Mouse (Mus musculus): ENCODE results near the gene Gm20518.
A peak's percentile ranks its signal among the peaks of the same experiment; 100 is the strongest.

Gm20518 gene

DNA sequence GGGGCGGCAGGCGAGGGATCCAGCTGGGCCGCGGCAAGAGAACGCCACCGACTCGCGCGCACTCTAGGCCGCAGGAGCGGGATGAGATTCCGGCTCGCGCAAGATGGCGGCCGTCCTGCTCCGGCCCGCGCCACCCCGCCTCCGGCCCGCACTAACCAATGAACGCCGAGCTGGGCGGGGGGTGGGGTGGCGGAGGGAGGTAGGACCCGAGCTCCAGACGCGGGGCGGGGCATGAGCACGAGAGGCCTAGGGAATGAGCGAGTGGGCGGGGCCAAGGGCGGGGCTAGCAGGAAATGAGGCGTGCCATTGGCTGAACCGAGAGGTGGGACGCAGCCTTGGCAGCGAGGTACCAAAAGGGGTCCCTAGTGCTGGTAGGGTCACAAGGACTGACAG, at the start of gene Gm20518:
Gene Gm20518 (minus strand): TSS at position 105 of the 393 bp plus-strand sequence.
- DNase-seq (ENCODE audit: low spot score): peak; percentile 100

DNA sequence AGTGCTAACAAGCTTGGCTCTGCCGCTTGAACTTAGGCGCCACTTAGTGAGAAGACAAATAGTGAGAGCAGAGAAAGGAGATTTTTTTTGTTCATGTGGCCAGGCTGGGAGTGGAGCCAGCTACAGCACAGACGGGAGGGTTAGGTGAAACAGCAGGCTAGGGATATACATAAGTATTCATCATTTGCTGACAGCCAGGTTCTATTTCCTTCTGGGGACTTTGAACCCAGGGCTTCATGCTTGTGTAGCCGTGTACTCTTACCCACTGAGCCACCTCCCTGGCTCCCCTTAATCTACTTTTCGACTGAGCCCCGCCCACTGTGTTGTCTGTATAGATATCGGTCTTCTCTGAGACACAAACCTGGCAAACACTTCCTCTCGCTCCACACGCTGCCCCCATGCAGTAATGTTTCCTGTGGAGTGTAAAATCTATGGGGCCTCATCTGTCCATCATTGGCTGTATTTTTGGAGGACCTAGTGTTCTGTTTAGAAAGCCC, 47.8 kb upstream of the Gm20518 start:
- DNase-seq (ENCODE audit: low spot score): no peak

DNA sequence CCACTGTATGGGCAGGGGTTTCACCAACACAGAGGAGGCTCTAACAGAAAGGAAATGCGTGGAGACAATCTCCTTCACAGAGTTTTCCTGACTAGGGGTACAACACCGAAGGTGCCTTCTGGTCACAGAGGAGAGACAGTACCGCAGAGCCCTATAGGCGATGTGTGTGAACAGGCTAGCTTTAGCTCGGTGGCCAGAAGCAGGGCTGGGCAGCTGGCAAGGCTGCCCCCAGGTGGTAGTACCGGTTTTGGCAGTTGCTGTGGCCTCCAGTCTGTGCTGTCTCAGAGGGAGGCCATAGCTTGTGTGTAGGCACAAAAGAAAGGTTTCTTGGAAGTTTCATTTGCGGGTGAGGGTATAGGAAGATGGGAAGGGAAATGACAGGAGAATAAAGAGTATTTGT, 47.4 kb upstream of the Gm20518 start:
- DNase-seq (ENCODE audit: low spot score): peak; percentile 84

DNA sequence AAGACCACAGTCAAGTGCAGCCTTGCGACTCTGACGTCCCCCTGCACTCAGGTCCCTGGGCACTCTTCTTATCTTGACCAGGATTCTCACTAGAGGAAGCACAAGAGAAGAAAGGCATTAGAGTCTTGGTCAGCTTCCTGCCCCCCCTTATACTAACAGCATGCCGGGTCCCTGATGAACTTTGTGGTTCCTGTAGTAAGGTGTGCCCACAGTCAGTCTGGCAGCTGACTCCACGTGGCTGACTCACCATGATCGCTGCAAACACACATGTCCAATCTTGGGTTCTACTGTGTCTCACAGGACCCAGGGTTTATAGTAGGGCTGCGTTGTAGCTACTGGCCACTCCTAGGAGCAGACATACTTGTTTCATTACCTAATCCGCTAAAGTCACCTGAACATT, 46.7 kb upstream of the Gm20518 start:
- DNase-seq (ENCODE audit: low spot score): no peak

DNA sequence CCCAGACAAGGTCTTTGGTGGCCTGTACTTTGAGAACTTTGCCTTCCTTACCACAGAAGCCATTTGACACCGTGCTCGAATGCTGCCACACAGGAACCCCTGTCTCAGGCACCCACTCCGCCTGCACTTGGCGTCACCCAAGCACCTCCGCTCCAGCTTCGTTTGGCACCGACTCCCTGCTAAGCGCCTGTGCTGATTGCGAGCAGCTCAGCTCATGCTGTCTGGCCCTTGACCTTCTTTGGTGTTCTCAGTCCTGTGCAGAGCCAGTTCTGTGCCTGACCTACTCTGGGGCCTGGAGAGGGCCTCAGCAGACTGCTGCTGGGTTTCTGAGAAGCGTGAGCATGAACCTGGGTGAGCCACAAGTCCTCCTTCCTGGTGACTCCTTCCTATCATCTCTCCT, 45.3 kb upstream of the Gm20518 start:
- no peak for DNase-seq (ENCODE audit: low spot score)

DNA sequence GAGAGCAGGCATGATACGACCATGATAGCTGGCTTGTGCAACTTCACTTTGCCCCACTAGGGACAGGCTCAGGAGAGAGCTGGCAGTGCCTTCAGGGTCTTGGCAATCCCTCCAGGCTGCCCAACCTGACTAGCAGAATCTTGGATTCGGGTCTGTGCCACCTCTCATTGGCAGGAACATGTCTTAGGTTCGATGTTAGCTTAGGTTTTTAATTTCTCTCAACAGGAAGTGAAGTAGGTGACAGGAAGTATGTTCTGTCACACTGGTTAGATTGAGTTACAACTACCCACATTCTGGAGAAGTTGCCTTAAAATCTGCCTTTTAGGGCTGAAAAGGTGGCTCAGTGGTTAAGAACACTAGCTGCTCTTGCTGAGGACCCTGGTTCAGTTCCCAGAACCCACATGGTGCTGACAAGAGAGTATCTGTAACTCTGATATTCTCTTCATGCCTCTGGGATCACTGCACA, 43.0 kb upstream of the Gm20518 start:
- no peak for DNase-seq (ENCODE audit: low spot score)

DNA sequence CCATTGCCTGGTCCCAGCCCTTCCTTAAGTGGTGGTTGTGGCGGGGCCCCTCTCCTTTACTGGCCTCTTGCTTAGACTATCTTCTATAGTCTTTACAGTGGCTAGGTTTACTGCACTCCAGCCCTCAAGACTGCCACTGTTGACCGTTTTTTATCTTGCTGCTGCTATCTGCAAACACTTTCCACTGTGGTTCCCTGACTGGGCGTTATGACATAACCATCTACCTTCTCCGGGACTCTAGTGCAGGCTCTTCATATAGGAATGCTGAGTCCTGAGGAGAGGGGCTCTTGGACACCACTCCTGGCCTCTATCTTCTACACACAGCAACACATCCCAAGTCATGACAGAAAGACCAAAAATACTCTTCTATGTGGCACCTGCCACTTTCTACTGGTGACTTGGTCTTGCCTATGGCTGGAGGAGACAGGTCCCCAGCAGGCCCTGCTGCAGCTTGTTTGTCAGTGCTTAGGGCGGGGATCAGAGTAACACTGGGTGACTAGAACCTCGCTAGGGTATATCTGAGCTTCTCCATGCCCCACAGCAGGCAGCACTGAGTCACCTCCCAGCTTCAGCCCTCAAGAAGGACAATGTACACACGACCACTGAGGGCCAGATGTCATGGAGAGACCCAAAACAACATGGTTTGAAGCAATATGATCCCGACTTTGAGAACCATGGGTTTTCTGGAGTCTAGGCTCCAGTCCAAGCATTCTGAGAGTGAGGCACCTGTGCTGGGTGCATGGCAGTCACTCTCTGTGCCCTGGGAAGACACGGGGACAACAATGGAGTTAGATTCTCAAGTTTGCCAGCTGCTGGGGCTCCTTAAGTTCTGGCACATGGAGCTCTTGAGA, 42.3 kb upstream of the Gm20518 start:
- DNase-seq (ENCODE audit: low spot score): no peak

DNA sequence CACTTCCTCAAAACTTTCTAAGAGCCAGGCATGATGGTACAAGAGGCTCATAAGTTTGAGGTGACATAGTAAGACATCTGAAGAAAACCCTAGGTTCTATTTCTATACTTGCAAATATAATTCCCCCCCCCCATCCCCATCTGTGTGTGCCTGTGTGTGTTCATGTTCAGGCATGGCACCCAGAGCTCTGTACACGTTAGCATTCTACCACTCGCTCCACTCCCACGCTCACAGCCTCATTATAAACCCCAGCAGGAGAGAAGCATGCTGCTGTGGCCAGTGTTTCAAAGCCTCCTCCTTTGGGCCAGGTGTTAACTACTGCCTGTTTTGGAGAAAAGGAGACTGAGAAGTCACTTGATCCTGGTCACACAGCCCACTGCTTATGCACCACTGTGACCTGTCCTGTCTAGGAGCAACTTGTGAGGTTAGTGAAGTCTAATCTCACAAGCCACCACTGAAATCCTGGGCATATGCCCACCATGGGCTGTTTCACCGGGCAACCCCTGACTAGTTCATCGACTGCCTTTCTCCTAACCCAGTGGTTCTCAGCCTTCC, 40.5 kb upstream of the Gm20518 start:
- DNase-seq (ENCODE audit: low spot score): no peak

DNA sequence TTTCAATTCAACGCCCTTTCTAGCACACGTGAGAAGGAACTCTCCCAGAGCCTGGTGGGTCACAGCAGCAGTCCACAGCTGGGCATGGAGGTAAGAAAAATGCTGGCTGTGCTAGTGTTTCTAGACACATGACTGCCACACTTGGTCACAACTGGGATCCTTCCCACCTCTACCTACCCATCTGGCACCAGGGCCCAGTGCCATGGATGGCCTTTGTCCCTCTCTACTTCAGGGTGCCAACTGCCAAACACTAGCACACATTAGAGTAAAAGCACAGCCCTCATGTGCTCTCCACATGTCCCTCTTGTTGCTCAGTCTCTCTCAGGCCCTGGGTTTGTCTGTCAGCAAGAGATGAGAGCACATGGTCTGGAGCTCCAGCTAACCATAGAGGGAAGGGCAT, 38.2 kb upstream of the Gm20518 start:
- no peak for DNase-seq (ENCODE audit: low spot score)

DNA sequence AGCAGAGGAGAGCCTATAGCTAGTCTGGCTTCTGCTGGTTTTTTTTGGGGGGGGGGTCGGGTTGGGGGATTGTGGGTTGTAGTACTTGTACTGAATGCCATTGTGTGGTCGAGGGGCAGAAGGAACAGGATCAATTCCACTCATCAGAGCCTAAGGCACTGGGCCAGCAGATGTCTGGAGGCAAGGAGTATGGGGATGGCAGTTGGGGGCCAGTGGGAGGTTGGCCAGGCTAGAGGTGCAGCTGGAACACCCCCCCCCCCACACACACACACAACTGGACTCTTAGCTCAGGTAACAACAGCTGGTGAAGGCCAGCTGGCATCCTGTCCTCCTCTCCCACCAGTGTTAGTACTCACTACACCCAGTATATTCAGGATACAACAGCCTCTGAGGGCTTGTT, 37.7 kb upstream of the Gm20518 start:
- DNase-seq (ENCODE audit: low spot score): no peak

DNA sequence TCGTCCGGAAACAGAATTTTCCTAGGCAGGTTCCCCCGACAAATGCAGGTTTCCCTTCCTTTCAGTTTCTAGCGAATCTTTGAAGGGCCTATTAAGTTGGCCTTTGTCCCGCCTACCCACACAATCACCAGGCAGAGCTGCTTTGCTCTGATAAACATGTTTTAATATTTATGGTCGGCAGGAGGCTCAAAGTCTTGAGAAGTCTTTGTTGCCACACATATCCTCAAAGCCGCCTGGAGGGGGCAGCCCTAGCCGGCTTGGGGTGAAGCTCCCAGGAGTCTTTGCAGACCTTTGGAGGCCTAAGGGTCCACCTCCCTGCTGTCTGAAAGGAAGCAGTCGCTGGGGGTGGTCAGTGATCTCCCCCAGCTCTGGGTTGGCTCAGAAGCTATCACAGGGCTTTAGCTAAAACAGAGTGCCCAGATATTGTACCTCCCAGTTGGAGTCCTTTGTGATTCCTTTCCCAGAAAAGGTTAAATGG, 37.2 kb upstream of the Gm20518 start:
- DNase-seq (ENCODE audit: low spot score): peak; percentile 88

DNA sequence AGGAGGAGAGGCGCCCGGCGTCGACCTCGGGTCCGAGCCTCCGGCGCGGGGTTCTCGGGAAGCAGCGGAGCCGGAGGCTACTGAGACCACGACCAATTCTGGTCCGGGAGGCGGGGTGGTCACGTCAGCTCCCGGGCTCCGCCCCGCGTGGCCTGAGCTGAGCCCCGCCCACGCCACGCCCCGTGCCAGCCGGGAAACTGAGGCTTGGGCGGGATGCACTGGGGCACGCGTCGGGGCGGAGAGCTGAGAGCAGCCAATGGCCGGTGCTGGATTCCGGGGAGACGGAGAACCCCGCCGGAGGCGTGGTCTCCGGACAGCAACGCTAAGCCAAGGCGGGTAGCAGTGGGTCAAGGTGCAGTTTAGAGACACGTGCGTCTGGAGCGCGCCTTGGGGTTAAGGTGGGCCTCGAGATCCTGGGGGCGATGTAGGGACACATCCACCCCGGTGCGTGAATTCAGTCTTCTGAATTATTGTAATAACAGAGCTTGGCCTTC, 36.7 kb upstream of the Gm20518 start, which contains the start of gene Slc25a1:
Gene Slc25a1 (minus strand): TSS at position 133 of the 494 bp plus-strand sequence.
- peak; percentile 76 for DNase-seq (ENCODE audit: low spot score)

DNA sequence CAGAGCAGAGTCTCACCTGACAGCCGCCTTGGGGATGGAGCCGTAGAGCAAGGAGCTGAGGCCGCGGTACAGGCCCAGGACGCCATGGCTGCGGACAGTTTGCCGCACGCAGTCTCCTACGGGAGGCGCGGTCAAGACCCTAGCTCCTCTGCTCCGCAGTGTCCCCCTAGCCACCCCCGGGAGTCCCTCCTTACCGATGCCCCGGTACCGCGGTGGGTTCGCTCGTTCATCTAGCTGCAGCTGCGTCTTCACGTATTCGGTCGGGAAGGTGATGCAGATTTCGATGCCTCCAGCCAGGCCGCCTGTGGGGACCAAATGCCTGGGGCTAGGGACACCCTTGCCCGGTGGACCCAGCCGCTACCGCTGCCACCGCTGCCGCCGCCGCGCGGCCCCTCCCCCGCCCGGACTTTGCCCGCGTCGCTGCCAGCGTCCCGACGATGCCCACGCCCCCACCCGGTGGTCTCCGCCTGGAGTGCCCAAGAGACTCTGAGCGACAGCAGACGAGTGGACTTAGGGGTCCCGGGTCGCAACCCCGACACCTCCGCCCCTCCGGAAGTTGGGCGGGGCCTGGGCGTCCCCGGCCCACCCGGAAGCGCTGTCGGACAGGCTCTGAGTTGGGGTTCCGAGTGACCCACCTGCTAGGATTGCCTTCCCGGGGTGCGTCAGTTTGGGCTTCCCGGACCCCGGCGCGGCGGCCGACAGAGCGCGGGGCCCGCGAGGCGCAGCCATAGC, 36.0 kb upstream of the Gm20518 start:
- peak; percentile 64 for DNase-seq (ENCODE audit: low spot score)

DNA sequence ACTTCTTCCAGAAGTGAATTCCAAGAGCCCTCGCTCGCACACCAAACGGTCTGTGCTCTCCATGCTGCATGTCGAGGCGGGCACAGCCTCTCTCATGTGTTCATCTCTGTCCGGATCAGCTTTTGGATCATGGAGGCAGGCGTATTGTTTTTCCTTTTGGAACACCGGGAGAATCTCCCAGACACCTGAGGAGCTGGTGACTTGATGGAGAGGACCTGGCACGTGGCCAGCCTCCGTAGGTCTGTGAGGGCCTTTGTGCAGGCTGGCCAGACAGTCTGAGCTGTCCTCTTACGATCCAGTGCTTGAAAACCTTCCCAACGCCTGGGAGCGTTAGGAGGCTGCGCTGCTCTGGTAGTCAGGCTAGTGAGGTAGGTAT, 30.7 kb upstream of the Gm20518 start:
- DNase-seq (ENCODE audit: low spot score): no peak

DNA sequence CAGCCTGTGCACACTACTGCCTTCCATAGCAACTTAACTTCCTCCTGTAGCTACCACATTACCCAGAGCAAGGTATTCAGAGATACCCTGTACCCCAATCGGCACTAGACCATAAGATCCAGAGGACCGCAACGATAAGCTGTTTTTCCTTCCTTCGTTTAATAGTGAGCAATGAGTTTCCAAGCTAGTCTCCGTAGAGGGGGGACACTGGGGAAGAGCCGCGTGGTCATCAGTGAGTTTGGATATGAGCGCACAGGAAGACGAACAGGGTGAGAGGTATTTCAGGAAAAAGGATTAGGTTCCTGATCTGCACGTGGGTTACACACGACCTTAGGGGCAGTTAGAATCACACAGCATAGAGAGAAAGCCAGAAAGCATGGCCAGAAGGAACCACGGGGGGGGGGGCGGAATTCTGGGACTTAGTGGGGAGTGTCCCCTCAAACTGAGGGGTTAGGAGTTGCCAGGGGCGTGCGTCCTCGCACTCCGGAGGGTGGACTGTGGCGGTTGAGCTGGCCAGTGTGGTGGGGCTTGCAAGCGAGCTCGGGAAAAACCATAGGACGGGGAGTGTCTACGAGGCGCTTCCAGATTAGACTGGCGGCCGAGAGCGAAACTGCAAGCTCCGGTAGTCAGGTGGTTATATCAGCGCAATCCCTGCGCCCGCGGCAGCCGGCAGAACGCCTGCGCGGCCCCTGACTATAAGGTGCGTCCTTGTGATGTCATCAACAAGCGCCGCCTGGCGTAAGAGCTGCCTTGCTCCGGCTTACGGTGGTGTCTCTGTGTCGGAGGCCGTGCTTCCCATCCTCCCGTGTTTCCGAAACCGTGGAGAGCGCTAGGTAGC, 30.1 kb upstream of the Gm20518 start:
- peak; percentile 98 for DNase-seq (ENCODE audit: low spot score)

DNA sequence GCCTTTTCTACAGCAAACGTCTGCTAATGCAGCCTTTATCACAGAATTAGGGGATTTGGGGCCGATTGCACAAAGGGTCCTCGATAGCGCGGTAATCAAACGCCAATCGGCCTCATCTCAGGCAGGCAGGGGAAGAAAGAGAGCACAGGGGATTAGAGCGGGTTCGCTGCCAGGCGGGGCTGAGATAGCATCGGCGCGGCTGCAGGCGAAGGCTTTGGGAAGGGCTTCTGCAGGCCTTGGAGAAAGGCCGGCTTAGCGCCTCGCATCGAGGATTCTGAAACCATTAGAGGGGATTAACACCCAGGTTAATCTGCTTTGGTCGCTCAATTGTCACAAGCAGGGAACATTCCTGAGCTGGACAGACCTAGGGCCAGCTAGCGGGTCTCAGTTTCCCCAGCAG, 29.1 kb upstream of the Gm20518 start:
- peak; percentile 37 for DNase-seq (ENCODE audit: low spot score)

DNA sequence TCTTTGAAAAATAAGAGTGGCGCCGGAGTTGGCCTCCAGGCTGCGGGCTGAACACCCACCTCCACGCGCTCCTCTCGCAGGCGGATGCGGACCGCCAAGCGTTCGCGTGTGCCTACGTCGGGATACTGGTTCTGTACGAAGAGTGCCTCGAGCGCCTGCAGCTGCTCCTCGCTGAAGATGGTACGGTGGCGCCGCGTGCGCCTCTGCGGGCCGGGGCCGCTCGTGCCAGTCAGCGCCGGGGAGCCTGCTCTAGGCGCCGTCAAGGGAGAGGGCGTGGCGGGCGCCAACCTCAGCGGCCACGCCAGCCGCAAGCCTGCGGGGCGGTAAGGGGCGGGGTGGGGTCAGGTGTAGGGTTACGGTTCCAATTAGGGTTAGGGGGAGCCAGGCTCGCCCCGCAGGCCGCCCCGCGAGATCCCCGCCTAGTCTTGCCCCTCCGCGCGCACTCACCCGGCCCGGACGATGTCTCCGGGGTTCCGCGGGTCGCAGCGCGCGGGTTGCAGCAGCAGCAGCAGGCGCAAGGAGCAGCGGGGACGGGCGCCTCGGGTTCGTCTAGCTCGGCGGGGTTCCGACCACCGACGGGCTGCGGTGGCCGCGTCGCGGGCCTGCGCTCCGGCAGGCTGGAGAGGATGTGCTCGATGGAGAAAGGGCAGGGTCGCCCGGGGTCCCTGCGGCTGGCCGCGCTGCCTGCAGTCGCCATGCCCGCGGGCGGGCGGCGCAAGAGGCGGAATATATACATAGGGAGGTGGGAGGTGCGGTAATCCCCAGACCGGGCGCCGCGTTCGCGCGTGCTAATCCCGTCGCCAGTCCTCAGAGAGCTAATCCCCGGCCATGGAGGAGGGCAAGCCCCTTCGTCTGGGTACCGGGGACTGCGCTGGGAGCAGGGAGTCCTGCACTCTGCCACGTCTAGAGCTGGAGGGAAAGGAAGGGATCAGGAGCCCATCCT, 23.1 kb upstream of the Gm20518 start, which contains the start of gene Gsc2:
Gene Gsc2 (minus strand): TSS at position 753 of the 943 bp plus-strand sequence.
- peak; percentile 43 for DNase-seq (ENCODE audit: low spot score)

DNA sequence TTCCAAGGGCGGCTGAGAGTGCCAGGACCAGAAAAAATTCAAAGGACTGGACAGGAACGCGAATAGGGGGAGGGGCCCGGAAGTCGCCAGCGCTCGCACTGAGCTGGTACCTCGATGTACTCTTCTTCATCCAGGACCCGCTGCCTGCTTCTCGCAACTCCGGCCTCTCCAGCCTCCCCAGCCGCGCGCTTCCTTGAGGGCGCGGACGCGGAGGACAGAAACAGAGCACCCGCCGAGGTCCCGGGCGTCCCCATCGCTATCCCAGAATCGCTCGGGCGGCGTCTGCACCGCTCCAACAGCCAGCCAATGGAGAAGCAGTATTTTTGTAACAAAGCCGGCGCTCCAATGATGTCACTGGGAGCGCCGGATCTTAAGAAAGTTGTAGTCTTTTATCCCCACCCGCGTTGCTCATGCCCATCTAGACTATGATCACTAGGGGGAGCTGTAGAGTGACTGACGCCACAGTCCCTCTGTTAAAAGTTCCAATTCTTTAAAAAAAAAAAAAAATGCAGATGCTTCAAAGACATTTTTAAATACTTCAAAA, 19.7 kb upstream of the Gm20518 start, which contains the start of gene Ess2:
Gene Ess2 (minus strand): TSS at position 297 of the 544 bp plus-strand sequence.
- DNase-seq (ENCODE audit: low spot score): peak; percentile 99

DNA sequence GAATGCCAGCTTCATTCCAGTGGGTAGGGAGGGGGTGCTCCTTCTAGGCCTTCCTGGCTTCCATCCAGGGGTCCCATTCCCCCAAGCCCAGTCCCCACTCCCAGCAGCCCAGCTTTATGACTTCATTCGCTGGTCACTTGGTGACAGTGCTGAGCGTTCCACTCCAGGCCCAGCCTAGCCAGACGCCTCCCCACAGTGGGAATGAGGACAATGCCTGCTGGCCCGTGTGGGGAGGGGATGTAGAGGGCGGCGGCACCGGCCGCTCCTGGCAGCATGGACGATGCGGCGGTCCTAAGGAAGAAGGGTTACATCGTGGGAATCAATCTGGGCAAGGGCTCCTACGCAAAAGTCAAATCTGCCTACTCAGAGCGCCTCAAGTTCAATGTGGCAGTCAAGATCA, 7.0 kb upstream of the Gm20518 start, which contains the start of the genes Dgcr2 and Tssk2:
Gene Dgcr2 (minus strand): TSS at position 101 of the 400 bp plus-strand sequence.
Gene Tssk2 (plus strand): TSS at position 176 of the 400 bp plus-strand sequence.
- DNase-seq (ENCODE audit: low spot score): no peak

DNA sequence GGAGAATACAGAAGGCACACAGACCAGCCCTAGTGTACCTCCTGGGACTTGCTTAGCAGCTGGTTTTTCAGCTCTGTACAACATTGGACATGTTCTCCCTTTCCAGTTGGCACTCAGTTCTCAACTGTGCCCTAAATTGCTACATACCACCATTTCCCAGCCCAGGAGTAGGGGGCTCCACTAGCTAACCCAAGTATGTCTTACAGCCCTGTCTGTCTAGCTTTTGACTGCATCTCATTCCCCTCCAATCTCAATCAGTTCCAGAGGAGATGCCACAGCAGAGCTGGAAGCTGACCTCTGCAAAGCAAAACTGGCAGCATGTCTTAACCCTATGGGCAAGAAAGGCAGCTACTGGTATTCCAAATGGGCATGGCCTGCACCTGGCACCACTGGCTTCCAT, 4.6 kb upstream of the Gm20518 start:
- no peak for DNase-seq (ENCODE audit: low spot score)
